Mouse (Mus musculus): ENCODE data around the gene Gna13.
A peak's percentile ranks its signal among the peaks of the same experiment; 100 is the strongest.

Gna13 gene

GRCm38 (mm10) chr11:109420567-109420962 is 57.9 kb downstream of the Gna13 start:
- peak; percentile 45 to 55 for DNase-seq (ENCODE audit: low read depth in 2 of 2, low spot score in 2 of 2)

GRCm38 (mm10) chr11:109421205-109421604 is 58.6 kb downstream of the Gna13 start:
- no peak for DNase-seq (ENCODE audit: low read depth in 2 of 2, low spot score in 2 of 2)

- DNase-seq (ENCODE audit: low read depth in 2 of 2, low spot score in 2 of 2) = no peak
Measured at GRCm38 (mm10) chr11:109422263-109422662, 59.6 kb downstream of the Gna13 start.

GRCm38 (mm10) chr11:109423294-109423693 is 60.7 kb downstream of the Gna13 start:
- no peak for DNase-seq (ENCODE audit: low read depth in 2 of 2, low spot score in 2 of 2)

- peak; percentile 99 to 100 for DNase-seq (ENCODE audit: low read depth in 2 of 2, low spot score in 2 of 2)
Measured at GRCm38 (mm10) chr11:109425392-109426271, 63.0 kb downstream of the Gna13 start, which contains the start of gene Amz2. TSS of gene Amz2 (plus strand) at chr11:109425946.

GRCm38 (mm10) chr11:109426272-109426586 is 63.6 kb downstream of the Gna13 start:
- no peak for DNase-seq (ENCODE audit: low read depth in 2 of 2, low spot score in 2 of 2)

GRCm38 (mm10) chr11:109427353-109427752 is 64.7 kb downstream of the Gna13 start:
- DNase-seq (ENCODE audit: low read depth in 2 of 2, low spot score in 2 of 2) = no peak

GRCm38 (mm10) chr11:109434233-109434798 is 71.7 kb downstream of the Gna13 start:
- DNase-seq (ENCODE audit: low read depth in 2 of 2, low spot score in 2 of 2) = no peak

GRCm38 (mm10) chr11:109436889-109437288 is 74.3 kb downstream of the Gna13 start:
- DNase-seq (ENCODE audit: low read depth in 2 of 2, low spot score in 2 of 2) = no peak

- no peak for DNase-seq (ENCODE audit: low read depth in 2 of 2, low spot score in 2 of 2)
Measured at GRCm38 (mm10) chr11:109439209-109439608, 76.6 kb downstream of the Gna13 start.

- peak; percentile 76 for DNase-seq (ENCODE audit: low read depth in 2 of 2, low spot score in 2 of 2)
Measured at GRCm38 (mm10) chr11:109439829-109440340, 77.3 kb downstream of the Gna13 start.

GRCm38 (mm10) chr11:109440641-109441040 is 78.0 kb downstream of the Gna13 start:
- DNase-seq (ENCODE audit: low read depth in 2 of 2, low spot score in 2 of 2) = no peak

- peak; percentile 33 to 67 for DNase-seq (ENCODE audit: low read depth in 2 of 2, low spot score in 2 of 2)
Measured at GRCm38 (mm10) chr11:109441119-109441518, 78.5 kb downstream of the Gna13 start.

- DNase-seq (ENCODE audit: low read depth in 2 of 2, low spot score in 2 of 2) = no peak
Measured at GRCm38 (mm10) chr11:109442166-109442730, 79.6 kb downstream of the Gna13 start.

GRCm38 (mm10) chr11:109443468-109444263 is 81.0 kb downstream of the Gna13 start:
- no peak for DNase-seq (ENCODE audit: low read depth in 2 of 2, low spot score in 2 of 2)

GRCm38 (mm10) chr11:109444600-109444999 is 82.0 kb downstream of the Gna13 start:
- peak in 1 of 2 experiments; percentile 48 for DNase-seq (ENCODE audit: low read depth in 2 of 2, low spot score in 2 of 2)

- peak in 1 of 2 experiments; percentile 71 for DNase-seq (ENCODE audit: low read depth in 2 of 2, low spot score in 2 of 2)
Measured at GRCm38 (mm10) chr11:109445438-109446035, 82.9 kb downstream of the Gna13 start.
